Mouse (Mus musculus) spleen, postnatal 10 days (tissue): Measurements from ENCODE around the gene Olfr1015.

Experiments used
- DNase-seq, 2 experiments: peaks; one replicate each; pipeline ENCODE4 v3.0.0; 2021 to 2022; ENCODE audit warnings: low spot score in 2 of 2

The Olfr1015 gene

DNA sequence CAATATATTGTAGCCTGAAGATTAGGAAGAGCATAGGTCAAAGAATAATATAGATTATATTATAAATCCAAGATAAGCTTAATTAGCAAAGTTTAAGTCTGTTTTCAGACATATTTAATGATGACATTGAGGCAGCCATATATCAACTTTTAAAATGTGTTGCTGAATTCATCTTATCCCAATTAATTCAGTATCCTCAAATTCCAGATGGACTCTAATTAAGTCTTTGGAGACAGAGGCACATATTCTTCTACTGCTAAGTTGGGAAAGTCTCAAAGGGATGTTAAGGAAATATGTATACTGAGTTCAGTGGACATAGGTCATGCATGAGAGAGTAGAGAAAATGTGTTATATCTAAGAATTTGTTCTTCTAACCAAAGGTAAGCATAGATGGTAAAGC lies at the start of gene Olfr1015:
TSS of gene Olfr1015 (plus strand) at position 301 of the 400 bp plus-strand sequence.
- no peak for DNase-seq

DNA sequence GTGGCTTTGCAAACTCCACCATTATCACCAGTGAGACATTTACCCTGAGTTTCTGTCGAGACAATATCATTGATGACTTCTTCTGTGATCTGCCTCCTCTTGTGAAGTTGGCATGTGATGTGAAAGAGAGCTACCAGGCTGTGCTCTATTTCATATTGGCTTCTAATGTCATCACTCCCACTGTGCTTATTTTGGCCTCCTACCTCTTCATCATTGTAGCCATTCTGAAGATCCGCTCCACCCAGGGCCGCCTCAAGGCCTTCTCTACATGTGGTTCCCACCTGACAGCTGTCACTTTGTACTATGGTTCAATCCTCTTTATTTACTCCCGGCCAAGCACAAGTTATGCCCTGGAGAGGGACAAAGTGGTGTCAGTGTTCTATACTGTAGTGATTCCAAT lies 28.0 kb upstream of the Olfr1015 start:
- no peak for DNase-seq

DNA sequence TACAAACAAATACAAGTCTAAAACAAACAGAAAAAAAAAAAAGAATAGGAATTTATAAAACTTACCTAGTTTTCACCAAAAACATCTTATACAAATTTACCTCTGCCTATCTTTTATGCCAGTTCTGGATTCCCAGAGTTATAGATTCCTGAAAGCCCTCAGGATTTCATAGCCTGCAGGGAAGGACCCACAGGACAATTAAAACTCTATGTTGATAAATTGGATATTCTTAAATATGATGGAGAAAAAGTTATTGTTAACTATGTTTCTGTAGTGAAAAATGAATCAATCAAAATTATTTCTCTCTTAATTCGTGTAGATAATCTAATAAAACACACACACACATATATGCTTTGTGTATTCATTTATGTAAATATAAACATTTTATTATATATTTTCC lies 19.2 kb upstream of the Olfr1015 start, which contains the start of gene Olfr1012:
TSS of gene Olfr1012 (minus strand) at position 101 of the 400 bp plus-strand sequence.
- no peak for DNase-seq

DNA sequence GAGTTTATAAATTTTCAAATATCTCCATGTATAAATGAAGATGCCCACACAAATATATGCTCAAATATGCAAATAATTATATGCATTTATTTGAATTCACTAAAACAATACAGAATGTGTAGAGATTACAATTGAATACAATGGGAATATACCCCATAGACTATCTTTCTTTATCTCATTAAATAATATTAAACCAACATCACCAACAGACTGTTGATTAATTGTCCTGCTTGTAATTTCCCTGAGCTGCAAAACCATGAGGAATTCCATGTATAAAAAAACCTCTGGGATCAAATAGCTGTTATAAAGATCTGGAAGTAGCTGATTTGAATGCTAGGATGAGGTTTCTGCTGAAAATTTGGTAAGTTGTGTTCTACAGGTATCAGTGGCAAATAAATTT lies 15.0 kb upstream of the Olfr1015 start, which contains the start of gene Olfr1013:
TSS of gene Olfr1013 (plus strand) at position 301 of the 400 bp plus-strand sequence.
- no peak for DNase-seq

DNA sequence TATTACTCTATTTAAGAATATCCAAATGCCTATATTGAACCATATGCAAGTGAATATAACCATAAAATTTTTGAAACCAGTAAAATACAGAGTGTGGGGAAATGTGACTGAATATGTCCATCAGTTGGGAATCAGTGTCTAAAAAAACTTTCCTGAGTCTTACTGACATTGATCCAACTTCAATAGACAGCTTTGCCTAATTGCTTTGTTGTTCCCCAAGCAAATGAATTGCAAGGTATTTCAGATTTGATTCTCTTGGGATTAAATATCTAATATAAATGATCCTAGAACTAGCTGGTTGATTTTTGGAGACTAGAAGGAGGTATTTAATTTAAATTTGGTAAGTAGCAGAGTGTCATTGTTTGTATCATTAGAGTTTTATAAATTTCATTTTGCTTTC lies 9.4 kb upstream of the Olfr1015 start, which contains the start of gene Olfr1014:
TSS of gene Olfr1014 (plus strand) at position 301 of the 400 bp plus-strand sequence.
- no peak for DNase-seq

DNA sequence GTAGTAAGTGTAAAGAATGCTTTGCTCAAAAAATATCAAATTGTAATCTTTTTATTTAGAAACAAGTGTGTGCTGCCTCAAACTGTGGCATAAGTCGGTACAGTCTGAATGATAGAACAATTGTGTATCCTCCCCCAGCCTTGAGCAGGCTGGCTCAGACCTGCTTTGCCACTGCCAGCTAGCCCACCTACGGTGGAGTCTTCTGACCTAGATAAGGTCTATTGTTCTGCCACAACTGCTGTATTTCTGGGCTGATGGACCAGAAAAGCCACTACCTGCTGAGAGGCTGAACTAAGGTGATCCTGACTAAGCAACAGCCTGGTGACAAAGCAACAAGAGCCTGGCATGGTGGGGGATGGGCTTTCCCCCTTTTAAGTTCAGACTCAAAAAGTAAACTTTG lies 10.5 kb downstream of the Olfr1015 start:
- no peak for DNase-seq

DNA sequence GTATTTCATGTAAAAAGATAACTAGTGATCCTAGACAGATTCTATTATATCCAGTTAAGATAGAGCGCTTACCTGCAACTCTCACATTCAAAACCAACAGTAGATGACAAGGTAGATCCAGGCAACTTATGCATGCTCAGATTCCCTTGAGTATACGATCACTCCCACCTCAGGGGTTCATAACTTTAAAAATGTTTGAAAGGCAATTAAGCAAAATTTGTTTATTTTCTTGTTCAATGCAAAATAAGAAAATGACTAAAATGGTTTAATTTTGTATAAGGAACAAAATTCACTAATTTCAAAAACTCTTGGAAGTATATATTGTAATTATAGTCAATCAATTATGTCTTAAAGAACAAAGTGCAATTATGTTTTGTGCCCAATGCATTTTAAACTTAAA lies 20.6 kb downstream of the Olfr1015 start, which contains the start of gene Olfr1016:
TSS of gene Olfr1016 (minus strand) at position 101 of the 400 bp plus-strand sequence.
- DNase-seq, result no peak

DNA sequence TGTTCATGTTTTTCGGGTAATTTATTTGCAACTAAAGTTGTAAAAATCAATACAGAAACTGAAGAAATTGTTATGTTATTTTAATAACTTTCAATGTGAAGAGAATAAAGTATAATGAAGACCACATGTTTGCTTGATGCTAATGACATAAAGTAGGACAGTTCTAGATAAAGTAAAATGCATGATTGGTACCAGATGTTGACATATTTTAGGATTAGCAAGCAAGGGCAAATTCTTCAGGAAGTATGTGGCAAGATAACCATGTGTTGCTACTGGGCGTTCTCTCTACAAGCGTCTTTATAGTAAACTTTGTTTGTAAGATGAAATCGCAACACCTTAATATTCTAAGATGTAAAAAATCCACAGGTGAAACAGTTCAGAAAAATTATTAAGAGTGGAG lies 22.7 kb downstream of the Olfr1015 start:
- no peak for DNase-seq

DNA sequence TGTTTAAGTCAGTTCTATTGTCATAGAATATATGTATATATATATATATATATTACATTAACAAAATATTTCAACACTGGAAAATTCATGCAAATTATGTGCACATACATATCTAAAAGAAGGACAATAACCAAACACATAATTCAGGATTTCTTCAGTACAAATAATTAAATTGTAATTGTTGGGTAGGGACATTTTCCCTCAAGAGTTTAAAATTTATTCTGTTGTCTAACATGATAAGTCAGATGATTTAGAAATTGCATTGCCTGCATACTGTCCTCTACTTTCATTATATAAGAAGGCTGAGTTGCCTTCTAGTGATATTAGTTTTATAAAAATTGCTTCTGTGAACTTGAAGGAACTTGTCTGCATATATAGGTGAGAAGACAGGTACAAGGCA lies 36.4 kb downstream of the Olfr1015 start, which contains the start of gene Olfr1018:
TSS of gene Olfr1018 (plus strand) at position 301 of the 400 bp plus-strand sequence.
- DNase-seq, result no peak
